Mouse (Mus musculus): ENCODE data around the gene Ppef2. TPM values are rescaled to one million over a fixed set of nuclear protein-coding genes. Genes with fewer than 3 reads are reported as not detected.
"Not testable (repeated sequence)": the region's sequence is repeated elsewhere in the genome, so short reads cannot be mapped to it uniquely, and the experiment has no call there.

Gene Ppef2
- polyA plus RNA-seq, 1 experiment from 2014 or later: 0.99 TPM

DNA sequence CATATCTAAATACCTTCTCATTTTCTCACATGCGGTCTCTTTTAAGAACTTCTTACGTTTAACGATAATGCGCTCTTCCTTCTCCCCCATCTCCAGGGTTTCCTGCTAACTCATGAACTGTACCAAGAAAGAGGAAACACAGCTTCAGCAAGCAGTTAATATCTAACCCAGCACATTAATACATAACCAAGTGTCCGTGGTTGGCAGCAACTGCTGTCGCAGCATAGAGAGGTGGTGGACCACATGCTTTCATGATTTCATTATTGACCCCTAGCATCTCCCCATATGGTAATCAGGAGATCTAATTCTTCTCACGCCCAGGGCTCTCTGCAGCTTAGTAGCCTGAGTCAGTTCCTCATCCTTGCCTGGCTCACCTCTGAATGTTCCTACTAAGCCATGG is 50.9 kb downstream of the Ppef2 start:
- WGBS: 97% methylated on average over 7 of the region's 7 CpGs
- no peak for ATAC-seq (ENCODE audit: low read depth)
- Histone ChIP-seq H3K9me3 (ENCODE audit: control insufficient read depth, low read length) (no peaks in the 10 kb centered on the region), H3K27me3 (ENCODE audit: control insufficient read depth, insufficient read depth, low read length) (no peaks in the 10 kb centered on the region), H3K36me3 (ENCODE audit: control insufficient read depth, insufficient read depth, low read length) (peaks cover 37% of the 10 kb centered on the region), H3K27ac (ENCODE audit: low read depth, low read length) (no peak overlapping the region), H3K4me1 (ENCODE audit: control insufficient read depth, insufficient read depth, low read length) (no peaks in the 10 kb centered on the region), H3K9ac (replicated peaks; ENCODE audit: low read depth, low read length) (no peak overlapping the region), H3K4me2 (ENCODE audit: low read depth, low read length) (no peak overlapping the region), H3K4me3 (ENCODE audit: low read depth, low read length) (no peak overlapping the region)

DNA sequence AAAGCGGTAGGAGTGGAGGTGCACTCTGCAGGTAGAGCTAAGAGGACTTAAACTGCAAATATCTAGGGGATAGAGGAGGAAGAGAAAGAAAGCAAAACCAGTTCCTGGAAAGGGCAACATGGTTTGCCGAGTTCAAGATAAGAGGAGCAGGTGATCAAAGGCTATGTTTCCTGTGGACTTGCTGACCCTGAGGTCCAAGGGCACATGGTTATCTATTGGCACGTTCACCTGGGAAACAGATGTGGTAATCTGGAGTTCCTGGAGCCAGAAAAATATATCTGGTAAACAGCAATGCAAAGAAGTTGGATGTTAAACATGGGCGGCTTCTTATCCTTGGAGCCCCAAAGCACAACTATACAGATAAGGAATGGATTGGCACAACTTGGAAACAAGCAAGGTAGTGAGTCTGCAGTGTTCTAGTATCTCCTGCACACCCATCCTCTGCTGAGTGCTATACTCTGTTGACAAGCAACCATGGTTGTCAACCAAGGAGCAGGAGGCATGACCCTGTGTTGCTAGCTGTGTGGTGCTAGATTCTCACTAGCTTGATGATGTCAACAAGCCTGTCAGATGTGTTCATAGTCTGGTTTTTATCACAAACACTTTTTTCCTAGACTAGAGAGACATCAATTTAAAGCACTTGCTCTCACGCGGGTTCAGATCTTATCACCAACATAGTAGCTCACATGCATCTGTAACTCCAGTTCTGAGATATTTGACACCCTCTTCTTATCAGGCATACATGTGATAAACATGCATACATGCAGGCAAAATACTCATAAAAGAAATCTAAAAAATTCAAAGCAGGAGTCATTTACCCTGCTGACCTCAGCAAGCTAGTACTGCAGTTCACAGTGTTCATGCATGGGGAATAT is 51.7 kb downstream of the Ppef2 start:
- H3K9me3 ChIP-seq (ENCODE audit: control insufficient read depth, low read length): no peaks in the 10 kb centered on the region
- H3K9ac ChIP-seq (replicated peaks; ENCODE audit: low read depth, low read length): no peak overlapping the region
- no peak overlapping the region for H3K4me2 ChIP-seq (ENCODE audit: low read depth, low read length)
- no peak overlapping the region for H3K4me3 ChIP-seq (ENCODE audit: low read depth, low read length)
- H3K4me1 ChIP-seq (ENCODE audit: control insufficient read depth, insufficient read depth, low read length): no peaks in the 10 kb centered on the region
- H3K27me3 ChIP-seq (ENCODE audit: control insufficient read depth, insufficient read depth, low read length): no peaks in the 10 kb centered on the region
- 97% methylated on average over 6 of the region's 6 CpGs for WGBS
- ATAC-seq (ENCODE audit: low read depth): no peak
- no peak overlapping the region for H3K27ac ChIP-seq (ENCODE audit: low read depth, low read length)
- H3K36me3 ChIP-seq (ENCODE audit: control insufficient read depth, insufficient read depth, low read length): peaks cover 45% of the 10 kb centered on the region

DNA sequence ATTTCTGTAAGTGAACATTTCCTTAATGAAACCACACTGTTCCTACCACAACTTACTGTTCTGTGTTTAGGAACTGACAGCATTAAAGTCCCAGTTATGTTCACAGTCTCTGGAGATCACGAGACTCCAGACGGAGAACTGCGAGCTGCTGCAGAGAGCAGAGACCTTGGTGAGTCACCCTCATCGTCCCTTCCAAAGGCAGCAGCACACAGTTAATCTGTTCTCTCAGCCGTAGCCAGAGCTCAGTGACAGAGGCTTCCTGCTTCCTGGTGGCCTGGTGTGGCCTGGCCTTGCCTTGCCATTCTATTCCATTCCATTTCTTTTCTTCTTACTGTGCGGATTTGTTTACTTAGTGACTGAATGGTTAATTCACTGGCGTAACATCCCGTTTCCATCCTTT is 57.8 kb downstream of the Ppef2 start:
- Histone ChIP-seq H3K36me3 (ENCODE audit: control insufficient read depth, insufficient read depth, low read length) (peaks cover 40% of the 10 kb centered on the region), H3K4me1 (ENCODE audit: control insufficient read depth, insufficient read depth, low read length) (peaks cover 5% of the 10 kb centered on the region; the same call in 1 of the 2 replicates)

DNA sequence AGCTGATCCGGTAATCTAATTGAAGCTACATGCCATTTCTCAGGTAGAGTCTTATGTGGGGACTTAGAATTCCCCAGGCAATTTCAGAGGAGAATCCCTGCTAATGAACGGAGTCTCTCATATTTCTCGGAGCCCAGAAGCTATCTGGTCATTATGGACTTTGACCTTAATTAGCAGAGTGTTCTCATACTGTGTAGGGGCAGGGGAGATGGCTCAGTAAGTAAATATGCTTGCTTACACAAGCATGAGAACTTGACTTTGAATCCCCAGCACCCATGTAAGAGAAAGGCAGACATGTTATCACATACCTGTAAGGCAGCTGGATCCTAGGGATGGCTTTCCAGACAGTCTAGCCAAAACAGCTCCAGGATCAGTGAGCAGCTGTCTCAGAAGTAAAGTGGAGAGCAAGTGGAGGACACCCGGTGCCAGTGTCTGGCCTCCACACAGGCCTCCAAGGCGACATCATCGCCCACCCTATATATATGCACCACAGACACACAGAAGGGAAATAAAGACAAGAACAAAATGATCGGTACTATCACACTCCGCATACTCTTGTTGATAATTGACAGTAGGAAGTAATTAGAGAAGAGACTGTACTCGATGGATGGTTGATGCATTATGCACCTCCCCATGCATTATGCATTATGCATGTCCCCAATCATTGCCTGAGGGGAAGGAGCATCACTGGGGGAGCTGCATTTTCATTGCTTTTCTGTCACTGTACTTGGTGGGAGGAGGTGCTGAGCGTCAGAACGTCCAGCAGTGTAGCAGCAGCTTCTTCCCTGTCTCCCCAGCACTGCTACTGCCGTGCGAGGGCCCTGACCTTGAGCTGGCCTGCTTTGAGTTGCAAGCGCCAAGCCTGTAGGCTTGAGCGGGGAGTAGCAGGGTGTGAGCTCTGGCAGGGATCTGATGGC is 58.9 kb downstream of the Ppef2 start:
- Histone ChIP-seq H3K36me3 (ENCODE audit: control insufficient read depth, insufficient read depth, low read length) (peaks cover 44% of the 10 kb centered on the region), H3K4me2 (ENCODE audit: low read depth, low read length) (no peak overlapping the region), H3K27me3 (ENCODE audit: control insufficient read depth, insufficient read depth, low read length) (no peaks in the 10 kb centered on the region), H3K27ac (ENCODE audit: low read depth, low read length) (peak overlapping the region; percentile 67), H3K9ac (replicated peaks; ENCODE audit: low read depth, low read length) (no peak overlapping the region), H3K4me3 (ENCODE audit: low read depth, low read length) (no peak overlapping the region), H3K4me1 (ENCODE audit: control insufficient read depth, insufficient read depth, low read length) (peaks cover 5% of the 10 kb centered on the region; the same call in 1 of the 2 replicates), H3K9me3 (ENCODE audit: control insufficient read depth, low read length) (no peaks in the 10 kb centered on the region)
- 58% methylated on average over 15 of the region's 15 CpGs for WGBS
- ATAC-seq (ENCODE audit: low read depth): peak; percentile 74; the same call in 1 of the 2 replicates

More for the DNA sequence above, 57.8 kb downstream of the Ppef2 start:
- Histone ChIP-seq H3K4me3 (ENCODE audit: low read depth, low read length) (no peak overlapping the region), H3K27me3 (ENCODE audit: control insufficient read depth, insufficient read depth, low read length) (no peaks in the 10 kb centered on the region), H3K9me3 (ENCODE audit: control insufficient read depth, low read length) (no peaks in the 10 kb centered on the region), H3K27ac (ENCODE audit: low read depth, low read length) (no peak overlapping the region), H3K9ac (replicated peaks; ENCODE audit: low read depth, low read length) (no peak overlapping the region), H3K4me2 (ENCODE audit: low read depth, low read length) (no peak overlapping the region)
- ATAC-seq (ENCODE audit: low read depth): no peak
- WGBS: 79% methylated on average over 8 of the region's 8 CpGs

DNA sequence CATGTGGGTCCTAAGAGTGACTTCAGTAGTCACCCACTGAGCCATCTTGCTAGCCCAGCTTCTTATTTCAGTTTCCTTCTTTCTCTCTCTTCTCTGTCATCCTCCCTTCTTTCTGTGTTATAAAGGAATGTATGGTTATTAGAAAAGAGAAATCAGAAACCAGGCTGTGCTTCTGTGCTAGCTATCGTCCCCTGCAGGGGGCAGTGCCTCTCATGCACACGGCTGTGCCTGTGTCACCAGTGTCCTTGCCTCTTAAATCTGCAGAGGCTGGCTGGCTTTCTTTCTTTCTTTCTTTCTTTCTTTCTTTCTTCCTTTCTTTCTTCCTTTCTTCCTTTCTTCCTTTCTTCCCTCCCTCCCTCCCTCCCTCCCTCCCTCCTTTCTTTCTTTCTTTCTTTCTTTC is 60.4 kb downstream of the Ppef2 start:
- 39% methylated on average over 2 of the region's 2 CpGs for WGBS
- not testable (repeated sequence) for H3K9ac ChIP-seq (replicated peaks; ENCODE audit: low read depth, low read length); ATAC-seq (ENCODE audit: low read depth); H3K4me3 ChIP-seq (ENCODE audit: low read depth, low read length); H3K4me2 ChIP-seq (ENCODE audit: low read depth, low read length); H3K9me3 ChIP-seq (ENCODE audit: control insufficient read depth, low read length); H3K27ac ChIP-seq (ENCODE audit: low read depth, low read length); H3K27me3 ChIP-seq (ENCODE audit: control insufficient read depth, insufficient read depth, low read length); H3K4me1 ChIP-seq (ENCODE audit: control insufficient read depth, insufficient read depth, low read length)
- peaks cover 31% of the 10 kb centered on the region; the same call in 1 of the 2 replicates for H3K36me3 ChIP-seq (ENCODE audit: control insufficient read depth, insufficient read depth, low read length)

DNA sequence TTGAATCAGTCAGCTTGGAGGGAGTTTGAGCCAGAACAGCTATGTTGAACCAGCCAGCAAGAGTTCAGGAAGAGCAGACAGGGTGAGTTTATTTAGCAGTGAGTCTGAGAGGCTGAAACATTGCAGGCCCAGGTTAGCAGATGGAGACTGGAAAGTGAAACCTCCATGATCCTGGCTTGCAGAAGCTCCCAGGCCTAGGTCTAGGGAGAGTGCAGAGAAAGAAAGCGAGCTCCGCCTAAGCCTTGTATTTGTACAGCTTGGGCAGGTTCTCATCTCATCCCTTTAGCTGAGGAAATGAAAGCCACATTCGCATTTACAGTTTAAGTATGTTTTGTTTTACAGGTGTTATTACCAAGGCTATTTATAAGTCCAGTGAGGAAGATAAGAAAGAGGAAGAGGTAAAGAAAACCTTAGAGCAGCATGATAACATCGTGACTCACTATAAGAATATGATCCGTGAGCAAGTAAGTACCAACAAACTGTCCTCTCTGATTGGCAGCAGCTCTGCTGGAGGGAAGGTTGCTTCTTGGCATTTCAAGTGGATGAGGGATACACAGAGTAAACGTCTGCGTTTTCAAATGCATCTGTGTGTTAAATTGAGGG is 67.1 kb downstream of the Ppef2 start:
- WGBS: 98% methylated on average over 7 of the region's 7 CpGs
- no peak overlapping the region for H3K9ac ChIP-seq (replicated peaks; ENCODE audit: low read depth, low read length)
- no peaks in the 10 kb centered on the region for H3K9me3 ChIP-seq (ENCODE audit: control insufficient read depth, low read length)
- no peaks in the 10 kb centered on the region for H3K4me1 ChIP-seq (ENCODE audit: control insufficient read depth, insufficient read depth, low read length)
- no peak overlapping the region for H3K4me3 ChIP-seq (ENCODE audit: low read depth, low read length)
- no peak for ATAC-seq (ENCODE audit: low read depth)
- H3K4me2 ChIP-seq (ENCODE audit: low read depth, low read length): no peak overlapping the region
- H3K27ac ChIP-seq (ENCODE audit: low read depth, low read length): no peak overlapping the region
- H3K27me3 ChIP-seq (ENCODE audit: control insufficient read depth, insufficient read depth, low read length): no peaks in the 10 kb centered on the region
- peaks cover 26% of the 10 kb centered on the region; the same call in 1 of the 2 replicates for H3K36me3 ChIP-seq (ENCODE audit: control insufficient read depth, insufficient read depth, low read length)

DNA sequence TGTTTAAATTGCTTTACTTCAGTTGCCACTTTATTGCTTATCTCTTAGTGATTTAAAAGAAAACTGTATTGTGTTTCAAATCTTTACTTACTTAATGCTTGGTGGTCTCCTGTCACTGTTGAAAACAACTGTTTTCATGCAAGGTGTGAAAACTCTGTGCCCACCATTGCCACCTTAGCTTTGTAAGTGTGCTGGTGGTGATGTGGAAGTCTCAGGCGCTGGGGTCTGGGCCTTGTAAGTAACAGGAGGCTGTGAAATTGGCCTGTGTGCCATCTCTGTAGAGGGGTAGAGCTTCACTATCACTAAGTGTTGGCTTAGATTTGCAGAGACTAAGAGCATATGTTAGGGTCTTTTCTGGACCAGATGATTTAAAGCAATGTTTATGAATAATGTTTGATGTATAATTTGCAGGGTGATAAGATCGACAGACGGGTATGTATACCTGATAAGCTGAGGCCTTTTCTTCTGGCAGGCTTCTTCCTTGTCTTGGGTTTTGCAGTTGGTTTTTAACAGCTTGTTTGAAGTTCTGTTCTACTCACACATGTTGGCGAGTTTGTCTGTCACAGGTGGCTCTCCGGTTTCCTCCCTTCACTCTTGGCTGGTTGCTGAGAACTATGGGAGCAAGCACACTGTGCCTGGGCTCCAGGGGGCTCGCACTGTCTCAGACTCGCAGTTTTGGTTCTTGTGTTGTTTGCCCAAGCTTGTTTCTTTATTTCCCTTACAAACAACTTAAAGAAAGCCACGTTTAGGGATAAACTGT is 72.8 kb downstream of the Ppef2 start:
- Histone ChIP-seq H3K9me3 (ENCODE audit: control insufficient read depth, low read length) (no peaks in the 10 kb centered on the region), H3K36me3 (ENCODE audit: control insufficient read depth, insufficient read depth, low read length) (peaks cover 34% of the 10 kb centered on the region), H3K4me1 (ENCODE audit: control insufficient read depth, insufficient read depth, low read length) (no peaks in the 10 kb centered on the region), H3K9ac (replicated peaks; ENCODE audit: low read depth, low read length) (no peak overlapping the region), H3K4me2 (ENCODE audit: low read depth, low read length) (no peak overlapping the region), H3K27ac (ENCODE audit: low read depth, low read length) (no peak overlapping the region), H3K4me3 (ENCODE audit: low read depth, low read length) (no peak overlapping the region), H3K27me3 (ENCODE audit: control insufficient read depth, insufficient read depth, low read length) (no peaks in the 10 kb centered on the region)
- 92% methylated on average over 8 of the region's 8 CpGs for WGBS
- no peak for ATAC-seq (ENCODE audit: low read depth)
